Mouse (Mus musculus) gastrocnemius, adult 2 months (tissue): ENCODE measurements around the gene Stat3. TPM values are rescaled to one million over a fixed set of nuclear protein-coding genes. Genes with fewer than 3 reads are reported as not detected.

Source experiments
- DNase-seq: peaks from one replicate; pipeline ENCODE4 v3.0.0; 2022
- H3K27ac ChIP-seq: fragments of 200-600 bp; 2 replicates; pipeline ENCODE4 v1.8.1; 2022; ENCODE audit warnings: mild to moderate bottlenecking
- H3K4me3 ChIP-seq: fragments of 200-600 bp; 2 replicates; pipeline ENCODE4 v1.8.1; 2022; ENCODE audit warnings: mild to moderate bottlenecking, moderate library complexity
- CTCF ChIP-seq: fragments of 200-600 bp; IDR thresholded peaks from 2 replicates; pipeline ENCODE4 v1.8.1; 2022; ENCODE audit warnings: antibody characterized with exemption, mild to moderate bottlenecking, moderate library complexity
- intact Hi-C: fragments of 180-260 bp; cut with DNase I; formaldehyde crosslinking; loops from one replicate; pipeline ENCODE4 v1.15.1; 2025
- long read RNA-seq, 2 experiments: library from polyadenylated mRNA; stranded (forward); transcript quantifications; one replicate each; pipeline ENCODE4 v2.0.0; 2021
- total RNA-seq, 2 experiments: library from RNA; stranded (reverse); gene quantifications; 2 replicates each; pipeline ENCODE4 v1.2.3; 2021

Stat3 gene
- total RNA-seq: 10 to 100 TPM; 40.6 to 44.2 TPM
- long read RNA-seq, experiment 1, full-length matches to known transcripts: 83 of 94 reads
- long read RNA-seq, experiment 1, partial matches to known transcripts: 3 of 94 reads
- long read RNA-seq, experiment 1, other reads (novel, unspliced or antisense): 8 of 94 reads
- long read RNA-seq, experiment 2, full-length matches to known transcripts: 78 of 93 reads
- long read RNA-seq, experiment 2, partial matches to known transcripts: 8 of 93 reads
- long read RNA-seq, experiment 2, other reads (novel, unspliced or antisense): 7 of 93 reads

DNA sequence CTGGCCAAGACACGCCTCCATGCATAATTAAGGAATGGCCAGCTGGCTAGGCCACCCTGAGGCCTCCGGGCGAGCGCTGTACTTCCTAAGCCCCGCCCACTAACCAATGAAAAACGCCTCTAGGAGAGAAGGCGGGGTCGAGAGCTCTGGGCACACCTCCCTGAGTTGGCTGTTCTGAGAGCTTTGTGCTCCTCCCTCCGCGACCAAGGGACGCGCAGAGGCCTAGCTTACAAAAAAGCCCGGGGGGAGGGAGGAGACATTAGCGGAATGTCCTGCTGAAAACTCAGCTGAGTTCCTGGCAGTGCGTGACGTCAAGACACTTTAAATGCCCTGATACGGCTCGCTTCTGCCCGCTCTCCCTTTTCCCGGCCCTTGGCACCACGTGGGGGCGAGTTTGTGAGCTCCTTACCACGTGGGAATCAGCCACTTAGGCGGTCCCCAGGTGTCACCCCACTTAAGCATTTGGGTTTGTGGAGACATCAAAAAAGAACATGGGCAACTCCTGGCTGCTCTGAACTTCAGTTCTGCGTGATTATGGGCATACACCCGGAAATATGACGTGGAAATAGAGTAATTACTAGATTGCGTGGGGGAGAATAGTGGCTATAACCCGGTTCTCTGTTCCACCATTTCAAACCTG lies at the start of gene Stat3:
Gene Stat3, minus strand, starts transcription at position 29 of the 640 bp plus-strand sequence.
- no peak for TF ChIP-seq CTCF
- H3K27ac ChIP-seq: peak within 1 kb of the TSS; percentile 98
- intact Hi-C loops: no loop called here
- H3K4me3 ChIP-seq: peak within 1 kb of the TSS; percentile 94
- peak; percentile 99 for DNase-seq

DNA sequence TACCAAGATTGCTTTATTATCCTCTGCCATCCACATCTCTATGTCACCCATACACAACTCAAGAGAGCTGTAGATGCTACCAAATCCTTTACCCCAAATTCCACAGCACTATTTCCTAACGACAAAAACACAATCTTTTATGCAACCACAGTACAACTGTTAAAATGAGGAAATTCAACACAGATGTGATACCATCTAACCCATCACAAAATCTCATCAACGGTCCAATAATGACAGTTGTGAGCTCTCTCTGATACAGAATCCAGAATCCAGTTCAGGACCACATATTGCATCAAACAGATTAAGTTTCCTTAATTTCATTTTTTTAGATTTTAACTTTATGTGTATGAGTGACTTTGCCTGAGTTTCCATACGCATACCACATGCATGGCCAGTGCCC lies 49.3 kb upstream of the Stat3 start:
- Histone ChIP-seq H3K4me3 (no peak overlapping the region), H3K27ac (no peak overlapping the region)
- intact Hi-C loops: no loop called here
- TF ChIP-seq CTCF: no peak
- DNase-seq: no peak

DNA sequence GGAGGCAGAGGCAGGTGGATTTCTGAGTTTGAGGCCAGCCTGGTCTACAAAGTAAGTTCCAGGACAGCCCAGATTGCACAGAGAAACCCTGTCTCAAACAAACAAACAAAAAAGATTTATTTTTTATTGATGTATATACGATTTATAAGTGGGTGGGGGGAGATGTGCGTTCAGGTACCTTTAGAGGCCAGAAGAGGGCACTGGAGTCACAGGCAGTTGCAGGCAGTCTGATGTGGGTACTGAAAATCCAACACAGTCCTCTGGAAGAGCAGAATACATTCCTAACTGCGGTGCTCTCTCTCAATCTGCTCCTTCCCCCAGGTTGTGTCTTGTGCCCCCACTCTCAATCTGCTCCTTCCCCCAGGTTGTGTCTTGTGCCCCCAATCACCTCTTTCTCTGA lies 46.3 kb upstream of the Stat3 start:
- intact Hi-C loops: no loop called here
- TF ChIP-seq CTCF: peak; percentile 44
- no peak overlapping the region for H3K4me3 ChIP-seq
- H3K27ac ChIP-seq: no peak overlapping the region
- no peak for DNase-seq

- no peak for DNase-seq
- TF ChIP-seq CTCF: no peak
- peak overlapping the region; percentile 75 for H3K27ac ChIP-seq
- intact Hi-C loops: loop anchor here (1.0 to 5.0 kb wide), 2 partner anchors 74 to 189 kb away; partner anchors contain the start of genes Cntnap1 and Plekhh3
- H3K4me3 ChIP-seq: peak overlapping the region; percentile 71
Observed at GRCm38 (mm10) chr11:100983778-100984131, 44.4 kb upstream of the Stat3 start.

GRCm38 (mm10) chr11:100983125-100983777 lies 43.9 kb upstream of the Stat3 start:
- Histone ChIP-seq H3K4me3 (peak overlapping the region; percentile 71), H3K27ac (peak overlapping the region; percentile 75)
- intact Hi-C loops: loop anchor here (1.0 to 5.0 kb wide), 2 partner anchors 74 to 189 kb away; partner anchors contain the start of genes Cntnap1 and Plekhh3
- peak; percentile 86 for DNase-seq
- peak; percentile 97; the same call in 1 of the 2 replicates for TF ChIP-seq CTCF

DNA sequence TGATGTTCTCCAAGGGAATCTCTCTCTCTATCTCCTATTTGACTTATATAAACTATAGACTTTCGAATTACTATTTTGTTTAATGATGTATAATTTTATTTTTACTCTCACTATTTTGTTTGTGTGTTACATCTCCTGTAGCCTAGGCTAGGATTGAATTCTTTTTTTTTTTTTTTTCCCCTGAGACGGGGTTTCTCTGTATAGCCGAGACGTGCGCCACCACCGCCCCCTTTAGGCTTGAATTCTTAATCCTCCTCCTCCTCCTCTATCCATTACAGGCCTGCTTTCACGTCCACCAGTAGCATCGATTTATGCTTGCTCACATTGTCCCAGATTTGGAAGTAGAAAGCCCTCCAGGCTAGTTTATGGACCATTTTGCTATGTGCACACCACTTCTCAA lies 42.7 kb upstream of the Stat3 start:
- DNase-seq: no peak

GRCm38 (mm10) chr11:100981236-100981635 lies 41.9 kb upstream of the Stat3 start:
- DNase-seq: no peak
- TF ChIP-seq CTCF: no peak
- intact Hi-C loops: loop anchor here (5.0 kb wide), 1 partner anchor 191 kb away; the partner anchor contains the start of genes Cntnap1 and Plekhh3
- no peak overlapping the region for H3K4me3 ChIP-seq
- peak overlapping the region; percentile 43 for H3K27ac ChIP-seq

More for the DNA sequence above, 42.7 kb upstream of the Stat3 start:
- Histone ChIP-seq H3K27ac (peak overlapping the region; percentile 46; the same call in 1 of the 2 replicates), H3K4me3 (no peak overlapping the region)
- intact Hi-C loops: loop anchor here (5.0 kb wide), 1 partner anchor 190 kb away; the partner anchor contains the start of genes Cntnap1 and Plekhh3
- TF ChIP-seq CTCF: no peak

GRCm38 (mm10) chr11:100980438-100980837 lies 41.1 kb upstream of the Stat3 start:
- DNase-seq: no peak
- intact Hi-C loops: loop anchor here (5.0 kb wide), 1 partner anchor 192 kb away; the partner anchor contains the start of genes Cntnap1 and Plekhh3
- Histone ChIP-seq H3K4me3 (no peak overlapping the region), H3K27ac (peak overlapping the region; percentile 81)
- no peak for TF ChIP-seq CTCF

GRCm38 (mm10) chr11:100979887-100980286 lies 40.5 kb upstream of the Stat3 start:
- DNase-seq: peak; percentile 47
- TF ChIP-seq CTCF: no peak
- H3K4me3 ChIP-seq: no peak overlapping the region; the same call in 1 of the 2 replicates
- H3K27ac ChIP-seq: peak overlapping the region; percentile 81
- intact Hi-C loops: loop anchor here (5.0 kb wide), 1 partner anchor 192 kb away; the partner anchor contains the start of genes Cntnap1 and Plekhh3

GRCm38 (mm10) chr11:100975241-100975640 lies 35.9 kb upstream of the Stat3 start:
- Histone ChIP-seq H3K4me3 (no peak overlapping the region), H3K27ac (peak overlapping the region; percentile 74)
- DNase-seq: no peak
- no peak for TF ChIP-seq CTCF
- intact Hi-C loops: no loop called here

DNA sequence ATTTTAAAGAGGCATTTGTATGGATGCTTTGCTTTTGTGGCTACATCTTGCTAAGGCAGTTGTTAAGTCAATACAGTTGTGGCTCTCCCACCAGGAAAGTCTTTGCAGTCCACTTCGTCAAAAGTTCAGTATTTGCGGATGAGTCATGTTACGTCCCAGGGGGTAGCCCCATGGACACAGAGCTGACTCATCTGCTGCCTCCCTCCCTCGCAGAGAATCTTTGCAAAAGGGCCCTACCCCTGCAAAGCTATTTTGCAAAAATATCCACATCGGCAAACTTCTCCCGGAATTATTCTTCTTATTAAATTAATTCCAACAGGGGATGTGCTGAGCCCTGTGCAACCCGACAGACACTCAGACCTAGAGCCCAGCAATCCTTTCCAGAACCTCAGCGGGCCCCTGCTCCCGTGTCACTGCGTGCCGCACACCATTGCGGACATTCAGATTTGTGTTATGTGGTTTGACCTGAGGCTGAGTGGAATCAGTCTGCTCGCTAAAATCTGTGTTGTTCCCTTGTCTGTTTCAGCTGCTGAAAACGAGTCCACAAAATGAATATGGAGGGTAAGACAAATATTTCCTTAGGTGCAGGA lies 35.1 kb upstream of the Stat3 start:
- no peak for TF ChIP-seq CTCF
- peak; percentile 74 for DNase-seq
- Histone ChIP-seq H3K27ac (peak overlapping the region; percentile 74), H3K4me3 (peak overlapping the region; percentile 48)
- intact Hi-C loops: no loop called here

DNA sequence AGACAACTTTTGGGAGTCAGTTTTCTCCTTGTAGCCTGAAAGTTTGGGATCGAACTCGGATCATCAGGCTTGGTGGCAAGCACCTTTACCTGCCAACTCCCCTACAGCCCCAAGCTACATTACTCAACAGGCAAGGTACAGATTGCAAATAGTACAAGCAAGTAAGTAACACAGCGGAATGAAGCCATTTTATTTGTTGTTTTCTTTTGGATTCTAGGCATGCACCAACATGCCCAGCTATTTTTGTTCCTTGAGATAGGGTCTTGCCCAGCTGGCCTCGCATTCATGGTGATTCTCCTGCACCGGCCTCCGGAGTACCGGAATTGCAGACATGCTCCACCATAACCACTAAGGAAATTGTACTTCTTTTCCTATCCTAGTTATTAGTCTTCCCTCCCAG lies 33.9 kb upstream of the Stat3 start:
- Histone ChIP-seq H3K27ac (no peak overlapping the region), H3K4me3 (no peak overlapping the region)
- no peak for TF ChIP-seq CTCF
- no peak for DNase-seq
- intact Hi-C loops: no loop called here
